Mouse (Mus musculus) right cerebral cortex, adult 2 months (tissue): Measurements from ENCODE around the gene Add3.

ENCODE experiments used
- DNase-seq, 2 experiments: peaks; one replicate each; pipeline ENCODE4 v3.0.0; 2021 to 2022; ENCODE audit warnings: low spot score in 2 of 2

The Add3 gene

GRCm38 (mm10) chr19:53130399-53131175, 9.7 kb upstream of the Add3 start:
- no peak for DNase-seq

DNA sequence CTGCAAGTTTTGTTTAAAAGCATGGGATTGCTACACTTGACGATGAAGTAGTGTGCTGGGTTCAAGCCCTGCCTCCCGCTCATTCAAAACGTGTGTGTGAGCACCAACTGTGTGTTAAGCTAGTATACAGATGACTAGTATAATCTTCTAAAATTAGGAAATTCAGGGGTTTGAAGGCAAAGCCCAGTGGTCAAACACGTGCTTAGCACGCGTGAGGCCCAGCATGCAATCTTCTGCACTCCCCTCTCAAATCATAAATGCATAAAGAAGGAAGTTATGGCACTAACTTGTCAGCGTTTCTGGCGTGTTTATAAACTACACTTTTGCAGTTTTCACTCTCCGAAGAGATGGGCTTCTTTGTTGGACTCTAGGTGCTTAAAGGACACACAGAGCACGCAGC, 7.8 kb upstream of the Add3 start:
- DNase-seq = no peak

DNA sequence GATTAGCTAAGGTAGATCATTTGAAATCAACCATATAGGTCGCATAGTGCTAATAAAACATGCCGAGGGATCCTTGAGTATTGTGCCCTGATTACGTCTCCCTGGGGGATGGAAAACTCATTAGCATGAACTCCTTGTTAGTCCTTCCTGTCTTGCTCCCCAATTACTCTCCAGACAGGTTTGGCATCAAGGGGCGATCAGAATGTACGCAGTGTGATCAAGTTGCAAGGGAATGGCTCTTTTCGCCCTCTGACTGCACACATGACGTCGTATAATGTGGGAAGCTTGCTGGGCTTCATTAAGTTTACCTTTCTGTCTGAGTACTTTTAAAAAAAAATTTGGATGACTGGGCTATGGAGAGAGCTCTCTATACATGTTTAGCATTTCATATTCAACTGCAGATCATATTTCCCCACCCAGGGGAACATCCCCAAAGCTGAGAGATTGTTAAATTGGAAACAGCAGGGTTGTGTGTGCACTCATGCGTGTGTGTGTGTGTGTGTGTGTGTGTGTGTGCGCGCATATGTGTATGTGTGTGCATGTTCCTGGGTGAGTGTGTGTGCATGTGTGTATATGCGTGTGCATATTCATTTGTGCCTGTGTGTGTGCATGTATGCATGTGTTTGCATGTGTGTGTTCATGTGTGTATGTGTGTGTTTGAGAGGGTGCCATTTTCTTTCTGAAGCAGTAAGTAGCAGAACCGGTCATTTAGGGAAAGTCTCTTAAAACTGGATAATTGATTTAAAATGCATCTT, 3.7 kb upstream of the Add3 start:
- no peak for DNase-seq

DNA sequence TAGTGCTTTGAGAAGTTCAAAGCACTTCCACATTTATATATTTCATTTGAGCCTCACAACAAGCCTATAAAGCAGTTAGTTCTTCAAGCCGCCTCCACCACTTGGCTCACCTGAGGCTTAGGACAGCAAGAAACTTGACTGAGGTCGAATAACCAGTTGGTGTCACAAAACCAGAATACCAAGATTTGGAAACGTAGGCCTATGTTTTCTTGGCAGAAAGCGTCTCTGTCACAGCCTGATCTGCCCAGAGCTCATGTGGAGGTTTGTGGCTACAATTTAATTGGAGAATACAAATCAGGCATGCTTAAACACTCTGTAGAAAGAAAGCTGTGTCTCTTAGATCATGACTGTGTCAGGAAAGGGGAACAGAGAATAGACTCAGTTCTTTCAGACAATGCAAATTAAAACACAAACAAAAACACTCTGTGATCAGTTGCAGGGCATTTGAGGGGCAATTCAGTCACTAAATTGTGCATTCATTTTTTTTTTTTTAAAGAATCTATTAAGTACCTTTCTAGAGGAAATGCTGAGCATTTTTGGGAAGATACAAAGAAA, 3.0 kb upstream of the Add3 start:
- no peak for DNase-seq

DNA sequence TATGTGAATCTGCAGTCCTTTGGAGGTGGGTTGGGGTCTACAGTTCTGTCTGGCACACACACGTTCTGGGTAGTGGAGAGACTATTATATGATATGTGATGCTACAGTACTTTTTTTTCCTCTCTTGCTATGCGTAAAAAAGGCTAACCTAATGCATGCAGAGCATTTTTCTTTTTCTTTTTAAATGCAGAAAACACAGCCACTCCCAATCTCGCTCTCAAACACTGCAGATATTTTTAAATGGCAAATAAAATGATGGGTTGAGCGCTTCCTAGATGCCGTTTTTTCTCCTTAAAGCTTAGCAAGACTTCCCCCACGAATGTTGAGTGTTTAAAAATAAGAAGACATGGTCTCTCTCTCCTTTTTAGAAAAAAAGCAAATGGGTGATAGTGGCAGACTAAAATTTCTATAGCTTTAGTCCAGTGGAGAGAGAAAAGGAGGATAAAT, 584 bp downstream of the Add3 start:
- DNase-seq = no peak

DNA sequence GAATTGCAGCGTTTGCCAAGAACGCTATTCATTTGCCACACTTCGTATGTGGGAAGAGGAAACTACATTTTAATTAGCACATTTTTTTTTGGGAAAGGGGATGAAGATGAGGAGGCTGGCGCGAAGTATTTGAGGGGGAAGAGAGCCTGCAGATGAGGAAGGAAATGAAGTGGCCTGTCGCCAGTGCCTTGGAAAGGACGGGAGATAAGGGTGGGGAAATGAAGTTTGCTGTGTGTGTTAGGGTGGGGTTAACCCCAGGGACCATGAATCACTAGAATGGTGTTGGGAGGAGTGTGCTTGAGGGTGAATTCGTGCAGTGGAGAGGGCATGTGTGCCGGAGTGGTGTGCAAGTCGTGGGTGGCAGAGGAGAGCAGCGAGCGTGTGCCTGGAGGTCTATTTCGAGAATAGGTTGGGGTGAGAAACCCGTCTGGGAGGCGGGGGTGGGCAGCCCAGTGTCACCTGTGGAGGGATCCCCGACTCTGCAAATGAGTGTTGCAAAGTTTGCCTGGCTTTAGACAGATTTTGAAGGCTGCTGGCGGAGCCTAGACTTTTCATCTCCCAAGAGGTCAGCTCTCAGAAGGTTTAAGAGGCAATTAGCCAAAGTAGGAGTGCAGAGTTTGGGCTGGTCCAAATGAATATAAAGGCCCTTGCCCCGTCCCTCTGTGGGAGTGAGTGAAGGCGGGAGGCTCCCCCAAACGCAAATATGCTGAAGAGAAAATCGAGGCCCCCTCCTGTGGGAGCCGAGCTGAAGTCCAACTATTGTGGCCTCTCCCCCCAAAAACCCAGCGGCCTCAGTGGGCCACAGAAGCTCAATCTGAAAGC, 1.2 kb downstream of the Add3 start:
- DNase-seq = peak; percentile 69 to 76

- peak; percentile 98 to 99 for DNase-seq
Measured at GRCm38 (mm10) chr19:53142190-53143107, 2.2 kb downstream of the Add3 start.

DNA sequence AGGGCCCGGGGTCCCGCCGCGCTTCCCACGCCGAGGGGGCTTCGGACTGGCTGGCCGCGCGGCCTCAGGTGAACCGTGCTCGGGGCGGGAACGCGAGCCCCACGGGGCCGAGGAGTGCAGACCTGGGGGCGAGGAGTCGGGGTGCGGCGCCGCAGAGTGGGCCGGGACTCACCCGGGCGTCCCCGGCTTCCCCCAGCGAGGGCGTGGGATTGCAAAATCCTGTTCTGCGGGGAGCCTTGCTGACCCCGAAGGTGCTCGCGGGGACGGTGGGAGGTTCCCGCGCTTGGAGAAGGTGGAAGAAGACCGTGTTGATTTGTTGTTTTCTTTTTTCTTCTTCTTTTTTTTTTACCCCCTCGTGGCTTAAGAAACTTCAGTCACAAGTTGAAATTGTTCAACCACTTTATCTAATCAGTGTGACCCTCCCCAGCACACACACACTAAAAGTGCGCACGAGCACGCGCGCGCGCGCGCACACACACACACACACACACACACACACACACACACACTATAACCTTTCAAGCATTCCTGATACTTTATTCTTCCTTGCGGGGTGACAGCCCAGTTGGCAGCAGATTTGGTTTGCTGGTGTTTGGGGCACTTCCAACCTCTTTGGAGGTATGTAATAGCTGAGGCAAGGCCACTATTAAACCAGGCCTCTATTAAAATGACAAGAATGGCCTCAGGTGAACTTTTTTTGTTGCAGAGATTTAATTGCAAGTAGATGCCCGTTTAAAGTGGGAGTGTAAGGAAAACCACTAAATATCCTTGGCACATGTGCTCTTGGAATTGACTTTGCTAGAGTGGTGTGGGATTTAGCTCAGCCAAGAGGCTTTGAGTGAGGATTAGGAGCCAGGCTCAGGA, 3.1 kb downstream of the Add3 start:
- DNase-seq = peak in 1 of 2 experiments; percentile 29

DNA sequence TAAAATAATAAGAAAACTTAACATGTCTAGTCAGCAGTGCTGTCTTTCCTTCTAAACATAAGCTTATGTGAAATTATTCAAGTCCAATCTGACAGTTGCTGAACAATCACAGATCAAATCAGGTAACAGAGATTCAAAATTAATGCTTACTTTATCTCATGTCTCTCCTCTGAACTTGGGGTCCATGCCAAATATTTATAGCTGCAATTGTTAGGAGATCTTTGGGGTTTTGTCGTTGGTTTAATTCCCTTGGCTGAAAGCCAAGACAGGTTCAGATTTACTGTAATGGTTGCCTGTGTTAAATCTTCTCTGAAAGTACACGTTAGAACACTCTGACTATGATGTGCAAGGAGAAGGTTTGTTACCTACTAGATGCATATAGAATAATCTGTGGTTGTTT, 4.8 kb downstream of the Add3 start:
- no peak for DNase-seq

DNA sequence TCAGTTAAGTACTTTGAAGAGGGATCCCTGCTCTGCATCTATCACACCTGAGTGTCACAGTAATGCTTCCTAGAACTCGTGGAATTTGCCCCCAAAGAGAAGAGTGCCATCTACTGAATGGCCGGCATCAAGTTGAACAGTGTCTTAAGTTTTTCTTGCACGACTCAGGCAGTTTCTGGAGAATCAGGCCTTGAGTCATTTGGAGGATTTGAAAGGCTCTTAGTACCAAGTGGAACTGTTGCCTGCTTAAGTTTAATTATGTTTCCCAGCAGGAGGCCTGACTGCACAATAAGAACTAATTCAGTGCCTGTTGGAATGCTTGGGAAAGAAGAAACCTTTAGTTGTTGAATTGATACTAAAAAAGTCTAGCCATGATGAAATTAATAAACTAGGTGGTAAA, 9.1 kb downstream of the Add3 start:
- DNase-seq = no peak

GRCm38 (mm10) chr19:53152451-53152850, 12.2 kb downstream of the Add3 start:
- DNase-seq = no peak

- no peak for DNase-seq
Measured at GRCm38 (mm10) chr19:53153096-53153495, 12.9 kb downstream of the Add3 start.

DNA sequence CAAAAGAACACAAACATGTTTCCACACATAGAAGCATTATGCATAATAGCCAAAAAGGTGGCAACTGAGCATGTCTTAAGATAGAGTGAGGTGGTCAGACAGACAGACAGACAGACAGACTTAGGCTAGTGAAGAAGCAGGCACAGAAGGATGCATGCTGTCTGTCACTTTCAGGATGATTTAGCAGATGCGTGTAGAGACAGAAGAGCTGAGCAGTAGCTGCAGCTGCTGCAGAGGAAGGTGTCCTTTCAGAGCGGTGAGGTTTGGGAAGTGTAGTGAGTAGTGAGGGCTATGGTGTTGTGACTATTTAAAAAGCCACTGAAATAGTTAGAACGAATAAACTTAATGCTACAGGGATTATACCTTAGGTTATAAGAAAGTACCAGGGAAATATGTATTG, 13.9 kb downstream of the Add3 start:
- no peak for DNase-seq

DNA sequence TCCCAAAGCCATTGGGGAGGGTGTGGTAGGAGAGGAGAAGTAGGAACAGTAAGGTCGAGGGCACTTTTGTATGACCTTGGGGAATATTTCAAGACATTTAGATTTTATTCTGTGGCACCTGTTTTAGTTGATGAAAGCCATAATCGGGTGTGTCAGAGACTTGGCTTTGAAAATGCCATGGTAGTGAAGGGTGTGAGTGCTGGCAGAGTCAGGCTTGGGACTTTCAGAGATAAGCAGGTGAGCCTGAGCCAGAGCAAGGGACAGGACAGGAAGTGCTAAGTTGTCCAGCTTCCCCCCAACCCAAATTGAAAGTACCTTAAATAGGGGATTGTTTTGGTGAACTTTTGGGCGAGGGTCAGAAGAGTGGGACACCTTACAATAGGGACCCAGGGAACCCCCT, 16.1 kb downstream of the Add3 start:
- no peak for DNase-seq

GRCm38 (mm10) chr19:53157176-53157575, 16.9 kb downstream of the Add3 start:
- no peak for DNase-seq

DNA sequence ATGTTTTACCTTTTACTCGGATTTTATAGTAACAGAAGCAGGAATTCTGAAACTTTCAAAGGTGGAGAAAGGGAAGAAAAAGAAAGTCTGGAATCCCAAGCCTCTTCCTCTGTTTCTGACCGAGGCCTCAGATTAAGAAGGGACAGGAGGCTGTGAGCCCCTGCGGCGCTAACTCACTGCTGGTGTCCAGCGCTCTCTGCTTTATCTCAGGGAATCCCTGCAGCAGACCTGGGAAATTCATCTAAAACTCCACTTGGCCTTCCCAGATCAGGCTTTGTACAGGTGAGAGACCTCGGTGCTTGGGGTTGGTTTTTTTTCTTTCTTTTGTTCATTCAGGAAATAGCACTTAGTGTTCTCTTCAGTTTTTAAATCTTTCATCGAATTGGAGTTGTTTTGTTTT, 19.1 kb downstream of the Add3 start:
- DNase-seq = no peak

- DNase-seq = no peak
Measured at GRCm38 (mm10) chr19:53162927-53163326, 22.7 kb downstream of the Add3 start.

- no peak for DNase-seq
Measured at GRCm38 (mm10) chr19:53164645-53165044, 24.4 kb downstream of the Add3 start.

DNA sequence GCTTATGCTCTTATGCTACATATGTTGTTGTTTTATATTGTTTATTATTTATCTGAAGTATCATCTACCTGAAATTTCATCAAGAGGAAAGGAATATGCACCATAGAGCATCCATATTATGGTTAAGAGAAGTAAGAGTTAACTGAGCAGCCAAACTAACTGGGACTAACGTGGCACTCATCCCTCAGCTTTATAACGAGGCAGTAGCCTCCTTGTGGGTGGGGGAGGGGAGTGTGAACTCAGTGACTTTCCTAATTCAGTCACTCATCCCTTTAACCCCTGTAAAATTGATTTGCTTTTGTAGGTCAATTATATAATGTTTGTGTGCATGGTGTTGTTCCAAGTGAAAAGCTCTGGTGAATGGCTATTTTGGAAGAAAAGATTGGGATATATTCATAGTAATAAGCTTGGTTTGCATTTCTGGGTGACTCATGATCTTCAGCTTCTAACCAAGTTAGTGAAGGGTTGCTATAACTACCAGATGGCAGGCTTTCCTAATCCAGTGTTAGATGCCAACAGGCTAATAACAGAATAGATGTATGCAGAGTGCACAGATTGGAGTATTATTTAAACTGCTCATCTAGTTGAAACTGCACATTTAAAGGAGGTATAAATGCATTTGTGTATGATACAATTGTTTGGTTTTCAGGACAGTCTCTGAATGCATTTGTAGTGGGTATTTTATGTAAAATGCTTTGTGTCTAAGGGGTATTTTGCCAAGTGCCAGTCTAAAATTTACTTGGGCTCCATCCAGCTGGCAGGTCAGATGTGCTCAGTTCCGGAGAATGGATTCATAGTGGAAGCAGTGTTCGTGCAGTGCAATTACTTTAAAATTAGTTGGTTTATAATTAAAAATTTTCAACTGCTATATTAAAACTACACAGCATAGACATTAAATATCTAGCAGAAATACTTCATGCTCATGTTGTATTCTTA, 25.3 kb downstream of the Add3 start:
- no peak for DNase-seq
